Mouse (Mus musculus) midbrain, embryonic 15.5 days (tissue): Measurements from ENCODE around the gene Asb7. TPM values are rescaled to one million over a fixed set of nuclear protein-coding genes. Genes with fewer than 3 reads are reported as not detected.

Source experiments
- polyA plus RNA-seq: library from polyadenylated mRNA; unstranded; fragments of >200 nt; fragmentation: Nextera tagmentation; extraction: Ambion mirVana; gene quantifications from 2 replicates; pipeline ENCODE4 v1.2.1, GENCODE M21; 2015

The Asb7 gene
- polyA plus RNA-seq, 1 experiment from 2014 or later = 17.6 TPM

Other genes starting within 250 kb of the Asb7 start
- 18.2 and 22.1 TPM in 2 replicates for gene Lins1, start 293 bp upstream of the Asb7 start, polyA plus RNA-seq
- 0.46 and 0.50 TPM in 2 replicates for gene Cers3, start 53.9 kb upstream of the Asb7 start, polyA plus RNA-seq
- 3.1 and 3.7 TPM in 2 replicates for gene Adamts17, start 150.1 kb upstream of the Asb7 start, polyA plus RNA-seq